Mouse (Mus musculus): ENCODE data around the gene Lrch1.

The Lrch1 gene

GRCm38 (mm10) chr14:74764191-74764918, 183.3 kb downstream of the Lrch1 start:
- in situ Hi-C loops (cut with MboI, MseI): no loop called here

- in situ Hi-C loops (cut with MboI, MseI): no loop called here
Observed at GRCm38 (mm10) chr14:74736850-74737249, 210.8 kb downstream of the Lrch1 start.

- in situ Hi-C loops (cut with MboI, MseI): no loop called here
Observed at GRCm38 (mm10) chr14:74735471-74735870, 212.2 kb downstream of the Lrch1 start.

- in situ Hi-C loops (cut with MboI, MseI): no loop called here
Observed at GRCm38 (mm10) chr14:74733397-74733796, 214.3 kb downstream of the Lrch1 start.

GRCm38 (mm10) chr14:74732079-74732783, 215.4 kb downstream of the Lrch1 start, which contains the start of gene Esd:
TSS of gene Esd (plus strand) at chr14:74732297.
- in situ Hi-C loops (cut with MboI, MseI): no loop called here

- in situ Hi-C loops (cut with MboI, MseI): no loop called here
Observed at GRCm38 (mm10) chr14:74731221-74732078, 216.2 kb downstream of the Lrch1 start.

- in situ Hi-C loops (cut with MboI, MseI): no loop called here
Observed at GRCm38 (mm10) chr14:74723541-74723940, 224.1 kb downstream of the Lrch1 start.

GRCm38 (mm10) chr14:74709054-74709453, 238.6 kb downstream of the Lrch1 start:
- in situ Hi-C loops (cut with MboI, MseI): loop anchor here in 1 of 2 experiments (5.0 to 10.0 kb wide), 2 partner anchors 67 to 664 kb away; partner anchors contain the start of gene Htr2a

Measured in T-helper 17 cell (primary cell).